Mouse (Mus musculus): Measurements from ENCODE around the gene Slc35e4. TPM values are rescaled to one million over a fixed set of nuclear protein-coding genes. Genes with fewer than 3 reads are reported as not detected.
"Not testable (repeated sequence)": the region's sequence is repeated elsewhere in the genome, so short reads cannot be mapped to it uniquely, and the experiment has no call there.

The Slc35e4 gene
- polyA plus RNA-seq, 1 experiment from 2014 or later = 13.6 TPM

GRCm38 (mm10) chr11:3922115-3922514, 7.7 kb upstream of the Slc35e4 start:
- ATAC-seq (ENCODE audit: low read depth) = no peak
- Histone ChIP-seq H3K4me2 (ENCODE audit: low read depth, low read length) (no peak overlapping the region), H3K27me3 (ENCODE audit: control insufficient read depth, insufficient read depth, low read length) (no peaks in the 10 kb centered on the region), H3K36me3 (ENCODE audit: control insufficient read depth, insufficient read depth, low read length) (no peaks in the 10 kb centered on the region; the same call in 1 of the 2 replicates), H3K4me3 (ENCODE audit: low read depth, low read length) (no peak overlapping the region), H3K9me3 (ENCODE audit: control insufficient read depth, low read length) (no peaks in the 10 kb centered on the region), H3K27ac (ENCODE audit: low read depth, low read length) (no peak overlapping the region), H3K9ac (replicated peaks; ENCODE audit: low read depth, low read length) (no peak overlapping the region), H3K4me1 (ENCODE audit: control insufficient read depth, insufficient read depth, low read length) (no peaks in the 10 kb centered on the region)
- 95% methylated on average over 9 of the region's 9 CpGs for WGBS

- Histone ChIP-seq H3K4me1 (ENCODE audit: control insufficient read depth, insufficient read depth, low read length) (no peaks in the 10 kb centered on the region), H3K27me3 (ENCODE audit: control insufficient read depth, insufficient read depth, low read length) (no peaks in the 10 kb centered on the region), H3K4me2 (ENCODE audit: low read depth, low read length) (no peak overlapping the region), H3K9me3 (ENCODE audit: control insufficient read depth, low read length) (no peaks in the 10 kb centered on the region), H3K9ac (replicated peaks; ENCODE audit: low read depth, low read length) (no peak overlapping the region), H3K27ac (ENCODE audit: low read depth, low read length) (no peak overlapping the region), H3K4me3 (ENCODE audit: low read depth, low read length) (no peak overlapping the region), H3K36me3 (ENCODE audit: control insufficient read depth, insufficient read depth, low read length) (no peaks in the 10 kb centered on the region; the same call in 1 of the 2 replicates)
- ATAC-seq (ENCODE audit: low read depth) = 0 out of 2 replicates have a peak, but pooled peaks have one; percentile 46
- WGBS = 36% methylated on average over 8 of the region's 8 CpGs
These were observed 6.9 kb upstream of the Slc35e4 start for GRCm38 (mm10) chr11:3921281-3921850.

- ATAC-seq (ENCODE audit: low read depth) = no peak
- no peaks in the 10 kb centered on the region for H3K4me1 ChIP-seq (ENCODE audit: control insufficient read depth, insufficient read depth, low read length)
- H3K27me3 ChIP-seq (ENCODE audit: control insufficient read depth, insufficient read depth, low read length) = no peaks in the 10 kb centered on the region
- WGBS = 94% methylated on average over 7 of the region's 7 CpGs
- no peak overlapping the region for H3K4me2 ChIP-seq (ENCODE audit: low read depth, low read length)
- no peak overlapping the region for H3K9ac ChIP-seq (replicated peaks; ENCODE audit: low read depth, low read length)
- no peak overlapping the region for H3K4me3 ChIP-seq (ENCODE audit: low read depth, low read length)
- H3K27ac ChIP-seq (ENCODE audit: low read depth, low read length) = no peak overlapping the region
- H3K9me3 ChIP-seq (ENCODE audit: control insufficient read depth, low read length) = no peaks in the 10 kb centered on the region
- H3K36me3 ChIP-seq (ENCODE audit: control insufficient read depth, insufficient read depth, low read length) = no peaks in the 10 kb centered on the region; the same call in 1 of the 2 replicates
These were observed 6.0 kb upstream of the Slc35e4 start for GRCm38 (mm10) chr11:3920476-3920875.

- no peaks in the 10 kb centered on the region for H3K9me3 ChIP-seq (ENCODE audit: control insufficient read depth, low read length)
- no peak for ATAC-seq (ENCODE audit: low read depth)
- 49% methylated on average over 1 of the region's 1 CpGs for WGBS
These were observed 4.3 kb upstream of the Slc35e4 start for GRCm38 (mm10) chr11:3918738-3919137.

GRCm38 (mm10) chr11:3913316-3914108, 952 bp downstream of the Slc35e4 start:
- H3K4me1 ChIP-seq (ENCODE audit: control insufficient read depth, insufficient read depth, low read length) = peaks cover 33% of the 10 kb centered on the region
- no peaks in the 10 kb centered on the region for H3K9me3 ChIP-seq (ENCODE audit: control insufficient read depth, low read length)
- H3K9ac ChIP-seq (replicated peaks; ENCODE audit: low read depth, low read length) = peak overlapping the region; percentile 66
- under 1% methylated on average over 65 of the region's 65 CpGs for WGBS
- peak overlapping the region; percentile 93 for H3K4me2 ChIP-seq (ENCODE audit: low read depth, low read length)
- peak overlapping the region; percentile 71 for H3K27ac ChIP-seq (ENCODE audit: low read depth, low read length)
- H3K4me3 ChIP-seq (ENCODE audit: low read depth, low read length) = peak overlapping the region; percentile 61
- ATAC-seq (ENCODE audit: low read depth) = peak; percentile 84
- H3K27me3 ChIP-seq (ENCODE audit: control insufficient read depth, insufficient read depth, low read length) = no peaks in the 10 kb centered on the region
- H3K36me3 ChIP-seq (ENCODE audit: control insufficient read depth, insufficient read depth, low read length) = no peaks in the 10 kb centered on the region

More at GRCm38 (mm10) chr11:3918738-3919137, 4.3 kb upstream of the Slc35e4 start:
- Histone ChIP-seq H3K4me2 (ENCODE audit: low read depth, low read length) (no peak overlapping the region), H3K27ac (ENCODE audit: low read depth, low read length) (no peak overlapping the region), H3K4me3 (ENCODE audit: low read depth, low read length) (no peak overlapping the region), H3K27me3 (ENCODE audit: control insufficient read depth, insufficient read depth, low read length) (no peaks in the 10 kb centered on the region), H3K9ac (replicated peaks; ENCODE audit: low read depth, low read length) (no peak overlapping the region), H3K4me1 (ENCODE audit: control insufficient read depth, insufficient read depth, low read length) (no peaks in the 10 kb centered on the region), H3K36me3 (ENCODE audit: control insufficient read depth, insufficient read depth, low read length) (no peaks in the 10 kb centered on the region; the same call in 1 of the 2 replicates)

- peak overlapping the region; percentile 66 for H3K9ac ChIP-seq (replicated peaks; ENCODE audit: low read depth, low read length)
- WGBS = 4% methylated on average over 16 of the region's 16 CpGs
- no peaks in the 10 kb centered on the region for H3K27me3 ChIP-seq (ENCODE audit: control insufficient read depth, insufficient read depth, low read length)
- peak overlapping the region; percentile 93 for H3K4me2 ChIP-seq (ENCODE audit: low read depth, low read length)
- peaks cover 33% of the 10 kb centered on the region for H3K4me1 ChIP-seq (ENCODE audit: control insufficient read depth, insufficient read depth, low read length)
- H3K27ac ChIP-seq (ENCODE audit: low read depth, low read length) = peak overlapping the region; percentile 71; the same call in 1 of the 2 replicates
- peak overlapping the region; percentile 61 for H3K4me3 ChIP-seq (ENCODE audit: low read depth, low read length)
- no peaks in the 10 kb centered on the region for H3K36me3 ChIP-seq (ENCODE audit: control insufficient read depth, insufficient read depth, low read length)
- ATAC-seq (ENCODE audit: low read depth) = peak; percentile 31; the same call in 1 of the 2 replicates
- no peaks in the 10 kb centered on the region for H3K9me3 ChIP-seq (ENCODE audit: control insufficient read depth, low read length)
These were observed 1.6 kb downstream of the Slc35e4 start for GRCm38 (mm10) chr11:3912875-3913271.

- no peaks in the 10 kb centered on the region for H3K36me3 ChIP-seq (ENCODE audit: control insufficient read depth, insufficient read depth, low read length)
- no peaks in the 10 kb centered on the region for H3K27me3 ChIP-seq (ENCODE audit: control insufficient read depth, insufficient read depth, low read length)
- H3K9me3 ChIP-seq (ENCODE audit: control insufficient read depth, low read length) = no peaks in the 10 kb centered on the region
- peak overlapping the region; percentile 0; the same call in 1 of the 2 replicates for H3K27ac ChIP-seq (ENCODE audit: low read depth, low read length)
- WGBS = 9% methylated on average over 19 of the region's 19 CpGs
- H3K4me1 ChIP-seq (ENCODE audit: control insufficient read depth, insufficient read depth, low read length) = peaks cover 33% of the 10 kb centered on the region
- no peak for ATAC-seq (ENCODE audit: low read depth)
- H3K9ac ChIP-seq (replicated peaks; ENCODE audit: low read depth, low read length) = peak overlapping the region; percentile 66
- peak overlapping the region; percentile 93 for H3K4me2 ChIP-seq (ENCODE audit: low read depth, low read length)
- peak overlapping the region; percentile 61 for H3K4me3 ChIP-seq (ENCODE audit: low read depth, low read length)
These were observed 2.2 kb downstream of the Slc35e4 start for GRCm38 (mm10) chr11:3912100-3912874.

- peak overlapping the region; percentile 93 for H3K4me2 ChIP-seq (ENCODE audit: low read depth, low read length)
- H3K36me3 ChIP-seq (ENCODE audit: control insufficient read depth, insufficient read depth, low read length); H3K9me3 ChIP-seq (ENCODE audit: control insufficient read depth, low read length); H3K27me3 ChIP-seq (ENCODE audit: control insufficient read depth, insufficient read depth, low read length); ATAC-seq (ENCODE audit: low read depth); H3K27ac ChIP-seq (ENCODE audit: low read depth, low read length): not testable (repeated sequence)
- WGBS = 91% methylated on average over 5 of the region's 6 CpGs
- H3K4me1 ChIP-seq (ENCODE audit: control insufficient read depth, insufficient read depth, low read length) = peaks cover 33% of the 10 kb centered on the region
- 0 out of 2 replicates have a peak overlapping the region, but pooled peaks have one; percentile 9 for H3K4me3 ChIP-seq (ENCODE audit: low read depth, low read length)
- 0 out of 2 replicates have a peak overlapping the region, but pooled peaks have one; percentile 25 for H3K9ac ChIP-seq (replicated peaks; ENCODE audit: low read depth, low read length)
These were observed 3.0 kb downstream of the Slc35e4 start for GRCm38 (mm10) chr11:3911440-3911839.

All from neural tube, embryonic 14.5 days (tissue).